Mouse (Mus musculus) embryonic facial prominence, embryonic 15.5 days (tissue): ENCODE measurements at regions not wholly inside any gene's neighbourhood (a gene's known extent, or its start where the extent isn't known, plus 50 kb on each side); places are given as distances from the start of the nearest gene placed in this dataset.
A peak's percentile ranks its signal among the peaks of the same experiment; 100 is the strongest.

Experiments used
- ATAC-seq: fragments of 200-750 bp; cut with Nextera tagmentation; 2 replicates; pipeline ENCODE4 v1.8.0; 2017; ENCODE audit warnings: low read depth, moderate TSS enrichment; ENCODE audit not compliant: insufficient number of reproducible peaks, low FRiP score, low TSS enrichment
- H3K27ac ChIP-seq: fragments of 300-500 bp; sonication (generic); replicated peaks from 2 replicates; pipeline ENCODE4 v1.5.1; 2015; ENCODE audit warnings: mild to moderate bottlenecking, inconsistent platforms
- H3K27me3 ChIP-seq: fragments of 300-500 bp; sonication (generic); 2 replicates; pipeline ENCODE4 v1.6.1; 2015; ENCODE audit warnings: inconsistent platforms
- H3K36me3 ChIP-seq: fragments of 300-500 bp; sonication (generic); 2 replicates; pipeline ENCODE4 v1.6.1; 2015; ENCODE audit warnings: mild to moderate bottlenecking, inconsistent platforms
- H3K4me1 ChIP-seq: fragments of 300-500 bp; sonication (generic); 2 replicates; pipeline ENCODE4 v1.6.1; 2015; ENCODE audit warnings: inconsistent platforms
- H3K4me2 ChIP-seq: fragments of 300-500 bp; sonication (generic); replicated peaks from 2 replicates; pipeline ENCODE4 v1.6.1; 2015; ENCODE audit warnings: mild to moderate bottlenecking, inconsistent platforms
- H3K4me3 ChIP-seq: fragments of 300-500 bp; sonication (generic); replicated peaks from 2 replicates; pipeline ENCODE4 v1.5.1; 2015; ENCODE audit warnings: mild to moderate bottlenecking, inconsistent platforms
- H3K9ac ChIP-seq: fragments of 300-500 bp; sonication (generic); 2 replicates; pipeline ENCODE4 v1.6.1; 2015; ENCODE audit warnings: inconsistent platforms
- H3K9me3 ChIP-seq: fragments of 300-500 bp; sonication (generic); replicated peaks from 2 replicates; pipeline ENCODE4 v1.6.1; 2016; ENCODE audit warnings: inconsistent platforms
- WGBS: fragments of 180-500 bp; shearing (Covaris S2); methylation state at CpG from one replicate; pipeline ENCODE4 v1.1.7; 2015; 5-methylcytosine and 5-hydroxymethylcytosine counted together

GRCm38 (mm10) chr10:122274885-122275284 lies 173.4 kb upstream of the Avpr1a start:
- H3K36me3 ChIP-seq, result no peaks in the 10 kb centered on the region

GRCm38 (mm10) chr10:122274181-122274580 lies 174.1 kb upstream of the Avpr1a start:
- H3K9me3 ChIP-seq, result no peaks in the 10 kb centered on the region
- H3K4me3 ChIP-seq, result no peak overlapping the region
- no peaks in the 10 kb centered on the region for H3K27me3 ChIP-seq
- no peaks in the 10 kb centered on the region for H3K4me1 ChIP-seq
- no peak overlapping the region for H3K9ac ChIP-seq
- H3K4me2 ChIP-seq, result no peak overlapping the region
- WGBS, result 71% methylated on average over 3 of the region's 3 CpGs
- no peaks in the 10 kb centered on the region for H3K36me3 ChIP-seq
- no peak overlapping the region for H3K27ac ChIP-seq
- no peak for ATAC-seq

More at GRCm38 (mm10) chr10:122274885-122275284, 173.4 kb upstream of the Avpr1a start:
- Histone ChIP-seq H3K4me2 (no peak overlapping the region), H3K27me3 (no peaks in the 10 kb centered on the region), H3K4me1 (no peaks in the 10 kb centered on the region), H3K27ac (no peak overlapping the region), H3K9me3 (no peaks in the 10 kb centered on the region), H3K4me3 (no peak overlapping the region), H3K9ac (no peak overlapping the region)
- ATAC-seq, result no peak
- WGBS, result 67% methylated on average over 1 of the region's 1 CpGs

- H3K4me1 ChIP-seq, result no peaks in the 10 kb centered on the region
- 61% methylated on average over 1 of the region's 1 CpGs for WGBS
- no peaks in the 10 kb centered on the region for H3K36me3 ChIP-seq
- no peaks in the 10 kb centered on the region for H3K27me3 ChIP-seq
- H3K9ac ChIP-seq, result no peak overlapping the region
- H3K27ac ChIP-seq, result no peak overlapping the region
- no peak overlapping the region for H3K4me2 ChIP-seq
- no peak overlapping the region for H3K4me3 ChIP-seq
- no peaks in the 10 kb centered on the region for H3K9me3 ChIP-seq
- no peak for ATAC-seq
Measured at GRCm38 (mm10) chr10:122264070-122264469, 166.9 kb upstream of the Rxylt1 start.

- H3K36me3 ChIP-seq, result no peaks in the 10 kb centered on the region
- H3K9ac ChIP-seq, result no peak overlapping the region
- no peaks in the 10 kb centered on the region for H3K27me3 ChIP-seq
- no peak overlapping the region for H3K27ac ChIP-seq
- H3K9me3 ChIP-seq, result no peaks in the 10 kb centered on the region
- no peaks in the 10 kb centered on the region for H3K4me1 ChIP-seq
- H3K4me2 ChIP-seq, result no peak overlapping the region
- ATAC-seq, result no peak
- WGBS, result 40% methylated on average over 4 of the region's 4 CpGs
- no peak overlapping the region for H3K4me3 ChIP-seq
Measured at GRCm38 (mm10) chr10:122259354-122259753, 162.2 kb upstream of the Rxylt1 start.

- H3K4me3 ChIP-seq, result no peak overlapping the region
- no peak for ATAC-seq
Measured at GRCm38 (mm10) chr10:122258711-122259110, 161.5 kb upstream of the Rxylt1 start.

GRCm38 (mm10) chr10:122231818-122232217 lies 134.6 kb upstream of the Rxylt1 start:
- Histone ChIP-seq H3K36me3 (no peaks in the 10 kb centered on the region), H3K4me2 (no peak overlapping the region), H3K4me3 (no peak overlapping the region), H3K9ac (no peak overlapping the region), H3K9me3 (no peaks in the 10 kb centered on the region), H3K27ac (no peak overlapping the region), H3K27me3 (no peaks in the 10 kb centered on the region), H3K4me1 (no peaks in the 10 kb centered on the region)
- WGBS, result 72% methylated on average over 7 of the region's 7 CpGs
- no peak for ATAC-seq

More at GRCm38 (mm10) chr10:122258711-122259110, 161.5 kb upstream of the Rxylt1 start:
- Histone ChIP-seq H3K9ac (no peak overlapping the region), H3K27me3 (no peaks in the 10 kb centered on the region), H3K9me3 (no peaks in the 10 kb centered on the region), H3K27ac (no peak overlapping the region), H3K4me2 (no peak overlapping the region), H3K36me3 (no peaks in the 10 kb centered on the region), H3K4me1 (no peaks in the 10 kb centered on the region)
- WGBS, result 74% methylated on average over 3 of the region's 3 CpGs

GRCm38 (mm10) chr10:122230746-122231145 lies 133.6 kb upstream of the Rxylt1 start:
- H3K4me2 ChIP-seq, result no peak overlapping the region
- H3K4me3 ChIP-seq, result no peak overlapping the region
- no peak for ATAC-seq
- no peaks in the 10 kb centered on the region for H3K36me3 ChIP-seq
- no peaks in the 10 kb centered on the region for H3K4me1 ChIP-seq
- H3K27me3 ChIP-seq, result no peaks in the 10 kb centered on the region
- H3K27ac ChIP-seq, result no peak overlapping the region
- 35% methylated on average over 11 of the region's 11 CpGs for WGBS
- H3K9ac ChIP-seq, result no peak overlapping the region
- H3K9me3 ChIP-seq, result no peaks in the 10 kb centered on the region

- Histone ChIP-seq H3K9ac (no peak overlapping the region), H3K4me3 (no peak overlapping the region), H3K27ac (no peak overlapping the region), H3K4me1 (peaks cover 6% of the 10 kb centered on the region; the same call in 1 of the 2 replicates), H3K9me3 (no peaks in the 10 kb centered on the region), H3K27me3 (no peaks in the 10 kb centered on the region), H3K36me3 (no peaks in the 10 kb centered on the region), H3K4me2 (no peak overlapping the region)
- WGBS, result 91% methylated on average over 8 of the region's 8 CpGs
- ATAC-seq, result no peak
Measured at GRCm38 (mm10) chr10:122225679-122226078, 128.5 kb upstream of the Rxylt1 start.

GRCm38 (mm10) chr10:122223076-122223475 lies 125.9 kb upstream of the Rxylt1 start:
- Histone ChIP-seq H3K36me3 (no peaks in the 10 kb centered on the region), H3K9me3 (no peaks in the 10 kb centered on the region), H3K9ac (no peak overlapping the region), H3K4me3 (no peak overlapping the region), H3K27me3 (no peaks in the 10 kb centered on the region), H3K4me1 (peaks cover 6% of the 10 kb centered on the region; the same call in 1 of the 2 replicates), H3K27ac (0 out of 2 replicates have a peak overlapping the region, but pooled peaks have one; percentile 44), H3K4me2 (no peak overlapping the region)
- WGBS, result 27% methylated on average over 3 of the region's 3 CpGs
- ATAC-seq, result no peak

GRCm38 (mm10) chr10:122217594-122217993 lies 120.4 kb upstream of the Rxylt1 start:
- Histone ChIP-seq H3K27me3 (no peaks in the 10 kb centered on the region), H3K4me2 (no peak overlapping the region), H3K36me3 (no peaks in the 10 kb centered on the region), H3K27ac (no peak overlapping the region), H3K9me3 (no peaks in the 10 kb centered on the region), H3K4me3 (no peak overlapping the region), H3K4me1 (peaks cover 4% of the 10 kb centered on the region; the same call in 1 of the 2 replicates), H3K9ac (no peak overlapping the region)
- WGBS, result 54% methylated on average over 4 of the region's 4 CpGs
- ATAC-seq, result no peak

GRCm38 (mm10) chr10:122199791-122200190 lies 102.6 kb upstream of the Rxylt1 start:
- no peak overlapping the region for H3K4me3 ChIP-seq
- no peak overlapping the region for H3K4me2 ChIP-seq
- H3K4me1 ChIP-seq, result peaks cover 3% of the 10 kb centered on the region; the same call in 1 of the 2 replicates
- no peak overlapping the region for H3K27ac ChIP-seq
- WGBS, result 32% methylated on average over 4 of the region's 4 CpGs
- no peak overlapping the region for H3K9ac ChIP-seq
- no peaks in the 10 kb centered on the region for H3K27me3 ChIP-seq
- no peak for ATAC-seq
- no peaks in the 10 kb centered on the region for H3K36me3 ChIP-seq
- H3K9me3 ChIP-seq, result no peaks in the 10 kb centered on the region

- H3K36me3 ChIP-seq, result no peaks in the 10 kb centered on the region
- H3K27ac ChIP-seq, result no peak overlapping the region
- WGBS, result 73% methylated on average over 4 of the region's 4 CpGs
- no peaks in the 10 kb centered on the region for H3K9me3 ChIP-seq
- no peak overlapping the region for H3K4me2 ChIP-seq
- H3K9ac ChIP-seq, result no peak overlapping the region
- ATAC-seq, result no peak
- H3K27me3 ChIP-seq, result no peaks in the 10 kb centered on the region
- no peak overlapping the region for H3K4me3 ChIP-seq
- H3K4me1 ChIP-seq, result peaks cover 3% of the 10 kb centered on the region; the same call in 1 of the 2 replicates
Measured at GRCm38 (mm10) chr10:122197703-122198102, 100.5 kb upstream of the Rxylt1 start.
